Mouse (Mus musculus) neural tube, embryonic 15.5 days (tissue): ENCODE data around the gene Ptpn5. TPM values are rescaled to one million over a fixed set of nuclear protein-coding genes. Genes with fewer than 3 reads are reported as not detected.

Source experiments
- ATAC-seq: fragments of 200-750 bp; cut with Nextera tagmentation; 2 replicates; pipeline ENCODE4 v1.8.0; 2017; ENCODE audit warnings: mild to moderate bottlenecking, moderate TSS enrichment, moderate library complexity; ENCODE audit not compliant: low FRiP score
- H3K27ac ChIP-seq: fragments of 300-500 bp; sonication (generic); replicated peaks from 2 replicates; pipeline ENCODE4 v1.5.1; 2015; ENCODE audit warnings: mild to moderate bottlenecking, inconsistent platforms
- H3K27me3 ChIP-seq: fragments of 300-500 bp; sonication (generic); replicated peaks from 2 replicates; pipeline ENCODE4 v1.6.1; 2015; ENCODE audit warnings: inconsistent platforms
- H3K36me3 ChIP-seq: fragments of 300-500 bp; sonication (generic); 2 replicates; pipeline ENCODE4 v1.6.1; 2015; ENCODE audit warnings: inconsistent platforms
- H3K4me1 ChIP-seq: fragments of 300-500 bp; sonication (generic); 2 replicates; pipeline ENCODE4 v1.6.1; 2015; ENCODE audit warnings: inconsistent platforms
- H3K4me2 ChIP-seq: fragments of 300-500 bp; sonication (generic); 2 replicates; pipeline ENCODE4 v1.6.1; 2015; ENCODE audit warnings: inconsistent platforms, mild to moderate bottlenecking, moderate library complexity
- H3K4me3 ChIP-seq: fragments of 300-500 bp; sonication (generic); replicated peaks from 2 replicates; pipeline ENCODE4 v1.5.1; 2015; ENCODE audit warnings: mild to moderate bottlenecking, inconsistent platforms
- H3K9ac ChIP-seq: fragments of 300-500 bp; sonication (generic); replicated peaks from 2 replicates; pipeline ENCODE4 v1.6.1; 2015; ENCODE audit warnings: mild to moderate bottlenecking, inconsistent platforms
- H3K9me3 ChIP-seq: fragments of 300-500 bp; sonication (generic); replicated peaks from 2 replicates; pipeline ENCODE4 v1.6.1; 2016; ENCODE audit warnings: inconsistent platforms
- WGBS: fragments of 180-500 bp; shearing (Covaris S2); methylation state at CpG from one replicate; pipeline ENCODE4 v1.1.7; 2015; ENCODE audit warnings: mixed read lengths; 5-methylcytosine and 5-hydroxymethylcytosine counted together
- polyA plus RNA-seq: library from polyadenylated mRNA; unstranded; fragments of >200 nt; fragmentation: Nextera tagmentation; extraction: Ambion mirVana; gene quantifications from 2 replicates; pipeline ENCODE4 v1.2.1, GENCODE M21; 2015

Gene Ptpn5
- polyA plus RNA-seq, 1 experiment from 2014 or later: 187 TPM

DNA sequence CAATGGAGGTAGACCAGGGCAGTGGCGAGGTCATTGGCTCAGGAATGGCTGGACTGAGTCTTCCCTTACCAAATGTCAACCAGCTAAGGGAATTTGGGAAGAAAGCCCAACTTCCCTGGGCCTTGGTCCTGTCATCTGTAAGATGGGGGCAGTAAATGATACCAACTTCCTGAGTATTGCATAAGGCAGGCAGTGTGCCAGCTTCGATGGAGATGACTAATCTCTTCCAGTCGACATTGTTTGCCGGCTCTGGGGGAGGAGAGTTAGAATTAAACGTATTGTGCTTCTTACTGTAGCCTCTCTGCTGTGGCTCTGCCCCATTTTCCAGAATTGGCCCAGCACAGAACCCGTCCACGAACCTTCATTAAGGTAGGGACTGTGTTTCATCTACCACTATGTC, 23.0 kb downstream of the Ptpn5 start:
- Histone ChIP-seq H3K9me3 (no peaks in the 10 kb centered on the region), H3K4me3 (no peak overlapping the region), H3K9ac (no peak overlapping the region), H3K4me2 (no peak overlapping the region), H3K27ac (no peak overlapping the region), H3K36me3 (peaks cover 41% of the 10 kb centered on the region), H3K27me3 (no peaks in the 10 kb centered on the region), H3K4me1 (no peaks in the 10 kb centered on the region)
- ATAC-seq: no peak
- 81% methylated on average over 7 of the region's 7 CpGs for WGBS

- H3K4me3 ChIP-seq: no peak overlapping the region
- H3K4me2 ChIP-seq: no peak overlapping the region
- no peak overlapping the region for H3K27ac ChIP-seq
- 85% methylated on average over 13 of the region's 13 CpGs for WGBS
- no peak overlapping the region for H3K9ac ChIP-seq
- peaks cover 39% of the 10 kb centered on the region for H3K36me3 ChIP-seq
- ATAC-seq: no peak
- no peaks in the 10 kb centered on the region for H3K27me3 ChIP-seq
- no peaks in the 10 kb centered on the region for H3K9me3 ChIP-seq
- no peaks in the 10 kb centered on the region for H3K4me1 ChIP-seq
Measured at GRCm38 (mm10) chr7:47108779-47109189, 24.7 kb downstream of the Ptpn5 start.

DNA sequence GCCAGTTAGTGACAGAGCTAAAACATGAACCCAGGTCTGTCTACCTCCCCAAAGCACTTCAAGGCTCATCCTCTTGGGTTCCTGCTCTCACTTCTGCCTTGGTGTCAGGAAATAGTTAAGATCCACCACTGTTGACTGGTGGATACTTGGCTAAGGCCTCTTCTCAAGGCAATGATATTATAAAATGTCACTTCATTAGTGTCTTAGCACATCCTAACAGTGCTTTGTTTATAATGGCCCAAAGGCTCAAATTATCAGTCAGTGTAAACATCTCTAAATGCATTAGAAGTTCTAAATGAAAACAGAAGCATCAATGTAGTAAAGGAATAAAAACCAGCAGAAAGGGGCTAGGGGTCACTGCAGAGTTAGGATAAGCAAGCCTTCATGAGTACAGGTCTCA, 26.5 kb downstream of the Ptpn5 start:
- Histone ChIP-seq H3K9ac (no peak overlapping the region), H3K27me3 (no peaks in the 10 kb centered on the region), H3K36me3 (peaks cover 34% of the 10 kb centered on the region), H3K27ac (no peak overlapping the region), H3K9me3 (no peaks in the 10 kb centered on the region), H3K4me1 (no peaks in the 10 kb centered on the region), H3K4me3 (no peak overlapping the region), H3K4me2 (no peak overlapping the region)
- no peak for ATAC-seq

DNA sequence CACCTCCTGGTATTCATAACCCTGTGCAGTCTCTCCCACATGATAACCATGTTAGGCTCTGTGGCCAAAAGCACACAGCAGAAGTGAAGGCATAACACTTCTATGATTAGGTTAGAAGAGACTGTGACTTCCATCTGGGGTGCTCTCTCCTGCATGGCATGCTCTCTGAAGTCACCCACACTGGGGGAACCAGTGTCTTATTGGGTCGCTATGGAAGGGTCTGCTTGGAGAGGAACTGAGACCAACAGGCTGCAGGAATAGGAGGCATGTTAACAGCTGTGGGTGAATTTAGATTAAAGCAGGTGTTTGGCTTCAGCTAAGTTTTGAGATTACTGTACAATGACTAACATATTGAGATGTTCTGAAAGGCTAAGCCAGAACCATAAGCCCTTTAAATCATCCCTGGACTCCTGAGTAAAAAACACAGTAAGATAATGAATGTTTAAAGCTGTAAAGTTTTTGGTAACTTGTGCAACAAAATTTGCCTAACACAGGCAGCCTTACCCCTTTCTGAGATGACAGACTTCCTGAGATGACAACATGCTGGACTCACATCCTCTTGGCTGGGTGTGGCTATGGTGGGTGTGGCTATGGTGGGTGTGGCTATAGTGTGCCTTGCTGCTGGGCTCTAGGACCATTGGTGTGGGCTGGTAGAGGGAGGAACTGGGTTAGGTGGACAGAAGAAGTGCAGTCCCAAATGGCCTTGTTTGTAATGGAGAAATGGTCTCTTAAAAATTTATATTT, 29.6 kb downstream of the Ptpn5 start:
- no peak for ATAC-seq
- no peak overlapping the region for H3K4me3 ChIP-seq
- 67% methylated on average over 1 of the region's 1 CpGs for WGBS
- no peaks in the 10 kb centered on the region for H3K9me3 ChIP-seq
- no peak overlapping the region for H3K9ac ChIP-seq
- no peaks in the 10 kb centered on the region for H3K4me1 ChIP-seq
- H3K36me3 ChIP-seq: peaks cover 7% of the 10 kb centered on the region; the same call in 1 of the 2 replicates
- no peak overlapping the region for H3K4me2 ChIP-seq
- H3K27me3 ChIP-seq: no peaks in the 10 kb centered on the region
- H3K27ac ChIP-seq: no peak overlapping the region

DNA sequence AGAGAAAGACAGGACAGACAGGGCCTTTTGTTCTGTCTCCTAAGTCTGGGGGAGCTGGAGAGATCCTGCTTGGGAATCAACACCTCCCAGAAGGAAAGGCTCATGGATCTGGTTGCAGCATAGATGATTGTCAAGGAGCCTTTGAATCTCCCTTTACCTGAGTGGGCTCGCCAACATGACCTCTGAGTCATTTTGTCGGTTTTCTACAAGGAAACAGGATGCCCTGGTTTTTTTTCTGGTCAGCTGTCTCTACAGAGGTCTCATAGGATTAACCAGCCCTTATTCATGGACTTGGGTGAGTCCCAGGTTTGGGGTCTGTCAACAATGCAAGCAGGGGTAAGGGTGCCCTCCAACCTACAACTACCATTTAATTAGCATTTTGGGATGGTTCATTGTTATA, 30.5 kb downstream of the Ptpn5 start:
- no peaks in the 10 kb centered on the region for H3K4me1 ChIP-seq
- 89% methylated on average over 2 of the region's 2 CpGs for WGBS
- no peak for ATAC-seq
- H3K36me3 ChIP-seq: peaks cover 3% of the 10 kb centered on the region; the same call in 1 of the 2 replicates
- no peak overlapping the region for H3K27ac ChIP-seq
- no peak overlapping the region for H3K4me2 ChIP-seq
- H3K9ac ChIP-seq: no peak overlapping the region
- H3K4me3 ChIP-seq: no peak overlapping the region
- no peaks in the 10 kb centered on the region for H3K27me3 ChIP-seq
- H3K9me3 ChIP-seq: no peaks in the 10 kb centered on the region

- Histone ChIP-seq H3K9me3 (no peaks in the 10 kb centered on the region), H3K4me2 (no peak overlapping the region), H3K27me3 (no peaks in the 10 kb centered on the region), H3K4me3 (no peak overlapping the region), H3K27ac (no peak overlapping the region), H3K4me1 (no peaks in the 10 kb centered on the region), H3K36me3 (no peaks in the 10 kb centered on the region; the same call in 1 of the 2 replicates), H3K9ac (no peak overlapping the region)
- ATAC-seq: no peak
- WGBS: 70% methylated on average over 6 of the region's 6 CpGs
Measured at GRCm38 (mm10) chr7:47100615-47101014, 32.9 kb downstream of the Ptpn5 start.

DNA sequence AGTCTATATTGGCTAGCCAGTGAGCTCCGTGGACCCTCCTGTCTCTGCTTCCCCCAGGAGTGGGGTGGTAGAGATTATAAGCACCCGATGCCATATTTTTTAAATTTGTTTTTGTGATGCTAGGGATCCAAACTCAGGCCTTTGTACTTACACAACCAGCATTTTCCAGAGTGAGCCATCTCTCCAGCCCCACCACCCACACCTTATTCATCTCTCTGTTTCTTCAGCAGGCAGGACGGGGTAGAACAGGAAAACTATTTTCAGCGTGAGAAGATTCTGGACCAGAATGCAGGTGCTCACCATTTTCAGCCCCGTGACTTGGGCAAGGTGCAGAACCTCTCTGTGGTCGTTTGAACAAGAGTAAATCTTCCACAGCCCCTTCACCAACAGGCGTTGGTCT, 34.2 kb downstream of the Ptpn5 start:
- no peak overlapping the region for H3K4me3 ChIP-seq
- ATAC-seq: no peak
- H3K27ac ChIP-seq: no peak overlapping the region
- 88% methylated on average over 7 of the region's 7 CpGs for WGBS
- no peaks in the 10 kb centered on the region for H3K27me3 ChIP-seq
- no peaks in the 10 kb centered on the region for H3K4me1 ChIP-seq
- no peak overlapping the region for H3K4me2 ChIP-seq
- H3K36me3 ChIP-seq: peaks cover 6% of the 10 kb centered on the region
- H3K9me3 ChIP-seq: no peaks in the 10 kb centered on the region
- no peak overlapping the region for H3K9ac ChIP-seq

DNA sequence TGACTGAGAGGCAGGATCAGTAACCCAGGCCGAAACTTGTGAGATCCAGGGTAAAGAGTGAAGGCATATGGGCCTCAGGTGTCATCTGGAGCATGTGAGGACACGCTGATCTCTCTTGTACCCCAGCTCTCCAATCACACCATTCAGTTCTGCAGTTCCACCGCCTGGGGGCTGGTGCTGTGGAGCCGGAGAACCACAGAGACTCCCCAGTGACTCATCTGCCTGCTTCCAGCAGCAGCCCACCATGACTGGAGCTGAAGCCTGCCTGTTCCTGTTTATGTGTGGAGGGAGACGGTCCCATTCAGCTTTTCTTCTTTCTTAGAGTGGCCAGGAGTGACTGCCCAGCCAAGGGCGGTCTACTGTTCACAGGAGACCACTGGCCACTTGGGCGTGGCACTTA, 35.4 kb downstream of the Ptpn5 start:
- ATAC-seq: no peak; the same call in 1 of the 2 replicates
- no peak overlapping the region for H3K4me2 ChIP-seq
- WGBS: 53% methylated on average over 7 of the region's 7 CpGs

DNA sequence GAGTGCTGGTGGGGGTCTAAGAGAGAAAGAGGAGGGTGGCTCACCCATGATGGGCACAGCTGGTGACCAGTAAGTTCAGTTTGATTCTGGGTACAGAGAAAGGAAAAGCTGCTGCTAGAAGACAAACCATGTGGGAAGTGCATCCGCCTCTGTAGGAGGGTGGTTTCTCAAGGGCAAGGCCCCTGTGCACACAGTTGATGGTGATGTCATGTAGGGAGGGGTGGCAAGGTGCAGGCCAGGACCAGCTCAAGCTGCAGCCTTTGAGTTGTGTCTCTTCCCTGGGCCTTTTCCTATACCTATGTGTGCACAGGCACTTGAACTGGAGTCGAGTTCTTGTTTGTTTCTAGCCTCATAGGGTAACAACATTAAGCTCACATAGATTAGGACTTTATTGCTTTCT, 38.5 kb downstream of the Ptpn5 start:
- 79% methylated on average over 2 of the region's 2 CpGs for WGBS
- ATAC-seq: no peak

More for the DNA sequence above, 35.4 kb downstream of the Ptpn5 start:
- H3K27me3 ChIP-seq: no peaks in the 10 kb centered on the region
- H3K36me3 ChIP-seq: peaks cover 8% of the 10 kb centered on the region
- no peaks in the 10 kb centered on the region for H3K4me1 ChIP-seq
- H3K4me3 ChIP-seq: no peak overlapping the region
- no peak overlapping the region for H3K27ac ChIP-seq
- H3K9ac ChIP-seq: no peak overlapping the region
- H3K9me3 ChIP-seq: no peaks in the 10 kb centered on the region

DNA sequence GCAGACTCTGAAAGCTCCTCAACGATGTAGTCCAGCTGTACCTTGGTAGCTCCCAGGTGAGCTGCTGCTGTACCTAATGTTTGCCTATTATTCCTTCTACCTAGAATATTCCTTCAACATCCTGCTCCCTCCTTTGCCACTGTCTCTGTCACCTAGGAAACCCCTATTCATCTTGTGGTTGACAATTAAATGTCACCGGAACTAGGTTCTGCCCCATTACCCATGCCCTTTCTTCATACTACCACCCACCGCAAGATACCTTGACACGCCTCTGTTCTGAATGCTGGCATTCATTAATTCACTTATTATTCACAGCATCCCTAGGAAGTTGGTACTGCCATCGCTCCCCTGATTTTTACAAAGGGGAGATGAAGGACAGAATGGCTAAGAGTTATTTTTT, 39.5 kb downstream of the Ptpn5 start:
- Histone ChIP-seq H3K27me3 (no peaks in the 10 kb centered on the region), H3K4me2 (no peak overlapping the region), H3K4me3 (no peak overlapping the region), H3K9ac (no peak overlapping the region), H3K9me3 (no peaks in the 10 kb centered on the region), H3K27ac (no peak overlapping the region), H3K4me1 (no peaks in the 10 kb centered on the region), H3K36me3 (peaks cover 23% of the 10 kb centered on the region)
- ATAC-seq: no peak
- WGBS: 68% methylated on average over 5 of the region's 5 CpGs

More for the DNA sequence above, 38.5 kb downstream of the Ptpn5 start:
- peaks cover 17% of the 10 kb centered on the region for H3K36me3 ChIP-seq
- H3K27me3 ChIP-seq: no peaks in the 10 kb centered on the region
- H3K9me3 ChIP-seq: no peaks in the 10 kb centered on the region
- H3K4me2 ChIP-seq: no peak overlapping the region
- H3K27ac ChIP-seq: no peak overlapping the region
- H3K4me1 ChIP-seq: no peaks in the 10 kb centered on the region
- H3K4me3 ChIP-seq: no peak overlapping the region
- no peak overlapping the region for H3K9ac ChIP-seq

GRCm38 (mm10) chr7:47085075-47085474, 48.4 kb downstream of the Ptpn5 start:
- ATAC-seq: no peak
- peaks cover 89% of the 10 kb centered on the region for H3K36me3 ChIP-seq
- WGBS: 82% methylated on average over 1 of the region's 1 CpGs
- no peak overlapping the region for H3K4me3 ChIP-seq
- H3K4me1 ChIP-seq: no peaks in the 10 kb centered on the region
- no peaks in the 10 kb centered on the region for H3K27me3 ChIP-seq
- no peak overlapping the region for H3K27ac ChIP-seq
- no peaks in the 10 kb centered on the region for H3K9me3 ChIP-seq
- no peak overlapping the region for H3K9ac ChIP-seq
- no peak overlapping the region for H3K4me2 ChIP-seq

GRCm38 (mm10) chr7:47081277-47081676, 52.2 kb downstream of the Ptpn5 start:
- peak; percentile 26; the same call in 1 of the 2 replicates for ATAC-seq
- 49% methylated on average over 6 of the region's 6 CpGs for WGBS
- Histone ChIP-seq H3K27ac (no peak overlapping the region), H3K36me3 (peaks cover 76% of the 10 kb centered on the region), H3K9me3 (no peaks in the 10 kb centered on the region), H3K27me3 (no peaks in the 10 kb centered on the region), H3K4me3 (no peak overlapping the region), H3K4me2 (no peak overlapping the region), H3K4me1 (no peaks in the 10 kb centered on the region), H3K9ac (no peak overlapping the region)
